Mouse (Mus musculus) thymus, adult 2 months (tissue): Measurements from ENCODE around the gene Rnase10. TPM values are rescaled to one million over a fixed set of nuclear protein-coding genes. Genes with fewer than 3 reads are reported as not detected.
"Not testable (repeated sequence)": the region's sequence is repeated elsewhere in the genome, so short reads cannot be mapped to it uniquely, and the experiment has no call there.

Experiments
- DNase-seq: peaks from one replicate; pipeline ENCODE4 v3.0.0; 2021
- H3K27ac ChIP-seq: fragments of 200-500 bp; 2 replicates; pipeline ENCODE4 v1.5.1; 2012; ENCODE audit warnings: low read length, control low read depth; ENCODE audit not compliant: control insufficient read depth, insufficient read depth
- H3K27me3 ChIP-seq: fragments of 200-500 bp; 2 replicates; pipeline ENCODE4 v1.6.1; 2012; ENCODE audit warnings: mild to moderate bottlenecking, low read length, moderate library complexity, mixed read lengths; ENCODE audit not compliant: control insufficient read depth, insufficient read depth
- H3K36me3 ChIP-seq: fragments of 200-500 bp; 2 replicates; pipeline ENCODE4 v1.6.1; 2012; ENCODE audit warnings: mild to moderate bottlenecking, low read length, moderate library complexity; ENCODE audit not compliant: control insufficient read depth, insufficient read depth
- H3K4me1 ChIP-seq: fragments of 200-500 bp; replicated peaks from 2 replicates; pipeline ENCODE4 v1.6.1; 2012; ENCODE audit warnings: low read length; ENCODE audit not compliant: control insufficient read depth, insufficient read depth
- H3K4me3 ChIP-seq: fragments of 200-500 bp; 2 replicates; pipeline ENCODE4 v1.5.1; 2012; ENCODE audit warnings: mild to moderate bottlenecking, low read length, control low read depth, moderate library complexity; ENCODE audit not compliant: control insufficient read depth, insufficient read depth
- CTCF ChIP-seq: fragments of 200-500 bp; IDR thresholded peaks from 2 replicates; pipeline ENCODE4 v1.5.1; 2012; ENCODE audit warnings: mild to moderate bottlenecking, control low read depth, low read length, moderate library complexity, borderline replicate concordance; ENCODE audit not compliant: control insufficient read depth, poor library complexity, insufficient read depth; ENCODE audit errors: extremely low read depth
- POLR2A ChIP-seq: fragments of 200-500 bp; IDR thresholded peaks from 2 replicates; pipeline ENCODE4 v1.6.1; 2012; ENCODE audit warnings: mild to moderate bottlenecking, low read length, control low read depth, moderate library complexity; ENCODE audit not compliant: control insufficient read depth, poor library complexity, insufficient read depth; ENCODE audit errors: extremely low read depth
- WGBS: fragments of 180-500 bp; shearing (Covaris S2); methylation state at CpG from one replicate; pipeline ENCODE4 v1.1.7; 2018; 5-methylcytosine and 5-hydroxymethylcytosine counted together
- polyA plus RNA-seq: library from polyadenylated mRNA; depleted of rRNA; stranded (reverse); fragments of >200 nt; gene quantifications from 2 replicates; pipeline ENCODE4 v1.2.3, GENCODE M21; 2012

The Rnase10 gene
- polyA plus RNA-seq, 1 experiment: 0.05 TPM

DNA sequence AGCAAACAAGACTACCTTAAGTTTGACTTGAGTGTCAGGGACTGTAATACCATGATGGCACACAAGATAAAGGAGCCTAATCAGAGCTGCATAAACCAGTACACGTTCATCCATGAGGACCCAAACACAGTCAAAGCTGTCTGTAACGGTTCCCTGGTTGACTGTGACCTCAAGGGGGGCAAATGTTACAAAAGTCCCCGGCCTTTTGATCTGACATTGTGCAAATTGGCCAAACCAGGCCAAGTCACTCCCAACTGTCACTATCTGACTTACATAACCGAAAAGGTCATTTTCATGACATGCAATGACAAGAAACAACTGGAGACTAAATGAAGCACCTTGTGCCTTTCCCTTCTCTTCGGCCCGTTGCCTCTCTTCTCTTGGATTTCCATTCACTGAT, 2.0 kb downstream of the Rnase10 start:
- Histone ChIP-seq H3K4me3 (no peak overlapping the region), H3K27me3 (no peaks in the 10 kb centered on the region), H3K4me1 (no peaks in the 10 kb centered on the region; the same call in 1 of the 2 replicates), H3K27ac (no peak overlapping the region), H3K36me3 (no peaks in the 10 kb centered on the region)
- WGBS: 95% methylated on average over 6 of the region's 6 CpGs
- no peak for TF ChIP-seq CTCF
- TF ChIP-seq POLR2A: no peak
- DNase-seq: no peak

DNA sequence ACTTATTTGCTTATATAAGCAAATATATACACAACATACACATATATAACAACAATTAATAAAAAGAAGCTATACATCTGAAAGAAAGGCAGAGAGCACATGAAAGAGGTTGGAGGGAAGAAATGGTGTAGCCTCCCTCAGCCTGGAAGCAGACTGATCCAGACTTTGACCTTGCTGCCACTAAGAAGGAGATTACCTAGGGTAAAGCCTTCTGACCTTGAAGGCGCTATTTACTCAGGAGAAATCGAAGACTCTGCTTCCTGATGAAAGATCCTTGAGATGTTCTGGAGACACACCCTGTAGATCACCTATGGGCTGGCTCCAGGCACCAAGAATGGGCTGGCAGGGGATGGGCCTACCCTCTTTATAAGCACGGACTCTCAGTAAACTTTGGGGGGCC, 7.2 kb downstream of the Rnase10 start:
- not testable (repeated sequence) for H3K4me3 ChIP-seq, H3K27ac ChIP-seq, H3K27me3 ChIP-seq, H3K36me3 ChIP-seq, DNase-seq, H3K4me1 ChIP-seq
- 95% methylated on average over 3 of the region's 3 CpGs for WGBS

DNA sequence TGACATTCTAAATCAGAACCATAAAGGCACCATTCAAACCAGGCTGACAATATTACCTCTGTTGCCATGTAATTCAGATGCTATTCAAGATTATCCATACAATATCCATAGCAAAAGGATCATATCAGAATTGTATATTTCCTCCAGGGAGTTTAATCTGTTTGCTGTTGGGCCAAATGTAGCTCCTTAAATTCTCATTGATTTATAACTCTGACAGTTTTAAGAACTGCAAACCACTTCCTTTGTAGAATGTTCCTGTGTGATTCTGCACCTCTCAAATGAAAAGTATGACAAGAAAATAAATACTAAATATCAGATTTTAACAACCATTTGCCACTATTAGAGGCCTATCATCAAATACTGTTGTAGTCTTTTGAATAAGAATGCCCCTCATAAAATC, 8.2 kb downstream of the Rnase10 start:
- Histone ChIP-seq H3K4me1 (no peaks in the 10 kb centered on the region), H3K27ac (no peak overlapping the region), H3K36me3 (no peaks in the 10 kb centered on the region), H3K27me3 (no peaks in the 10 kb centered on the region), H3K4me3 (no peak overlapping the region)
- TF ChIP-seq POLR2A (no peak), CTCF (no peak)
- no peak for DNase-seq

DNA sequence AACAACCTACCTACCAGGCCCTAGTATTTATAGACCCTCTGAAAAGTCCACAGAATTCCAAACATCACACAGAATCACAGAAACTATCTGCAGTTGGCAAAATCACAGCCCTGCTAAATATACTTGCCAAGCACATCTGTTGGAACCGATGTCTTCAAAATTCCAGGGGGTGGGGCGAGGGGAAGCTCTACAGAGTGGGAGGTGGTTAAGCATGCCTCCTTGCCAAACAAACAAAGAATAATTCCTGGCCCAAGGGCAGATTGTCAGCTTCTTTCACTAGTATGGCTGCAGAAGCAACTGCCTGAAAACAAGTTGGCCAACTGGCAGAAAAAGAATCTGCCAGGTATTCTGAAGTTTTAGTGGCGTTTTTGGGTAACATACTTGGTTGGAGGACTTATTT, 9.7 kb downstream of the Rnase10 start:
- H3K27me3 ChIP-seq: no peaks in the 10 kb centered on the region
- DNase-seq: no peak
- no peaks in the 10 kb centered on the region for H3K4me1 ChIP-seq
- no peaks in the 10 kb centered on the region for H3K36me3 ChIP-seq
- no peak for TF ChIP-seq CTCF
- H3K4me3 ChIP-seq: no peak overlapping the region
- 90% methylated on average over 3 of the region's 3 CpGs for WGBS
- no peak overlapping the region for H3K27ac ChIP-seq

DNA sequence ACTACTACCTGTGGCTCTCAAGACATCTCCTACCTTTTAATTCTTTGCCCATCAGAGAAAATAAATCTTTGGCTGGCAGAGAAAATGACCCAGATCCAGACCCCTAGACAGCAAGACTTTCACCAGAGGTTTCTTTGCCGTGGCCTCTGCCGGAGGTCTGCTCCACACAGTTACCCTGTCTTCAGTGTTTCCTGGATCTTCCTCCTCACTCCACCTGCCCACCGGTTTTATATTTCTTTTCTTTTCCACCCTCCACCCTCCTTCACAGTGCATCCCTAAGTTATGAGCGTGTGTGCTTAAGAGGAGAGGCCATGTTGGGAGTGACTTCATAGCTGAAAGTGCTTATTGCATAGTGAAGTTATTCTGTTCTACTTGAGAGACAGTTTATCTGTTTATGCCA, 15.9 kb downstream of the Rnase10 start:
- DNase-seq: no peak
- H3K4me3 ChIP-seq: no peak overlapping the region
- no peak for TF ChIP-seq POLR2A
- TF ChIP-seq CTCF: no peak
- H3K27ac ChIP-seq: no peak overlapping the region
- no peaks in the 10 kb centered on the region for H3K4me1 ChIP-seq
- no peaks in the 10 kb centered on the region for H3K27me3 ChIP-seq
- no peaks in the 10 kb centered on the region for H3K36me3 ChIP-seq
- 95% methylated on average over 4 of the region's 4 CpGs for WGBS

DNA sequence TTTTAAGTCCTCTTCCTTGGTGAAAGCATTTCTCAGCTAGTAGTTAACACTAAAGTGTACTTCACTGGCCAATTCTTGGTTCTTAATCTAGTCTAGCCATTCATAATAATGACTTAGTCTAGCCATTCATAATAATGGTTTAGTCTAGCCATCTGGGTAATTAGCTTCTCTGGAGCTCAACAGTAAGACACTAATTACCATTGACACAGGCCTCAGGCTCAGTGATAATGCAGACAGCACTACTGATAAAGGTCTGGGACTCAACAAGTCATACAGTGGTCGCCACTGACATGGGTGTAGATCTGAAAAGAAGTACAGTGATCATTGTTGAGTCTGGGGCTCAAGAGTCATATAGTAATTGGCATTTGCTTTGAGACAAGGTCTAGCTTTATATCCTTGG, 17.3 kb downstream of the Rnase10 start:
- DNase-seq: no peak
- H3K4me3 ChIP-seq: no peak overlapping the region
- H3K36me3 ChIP-seq: no peaks in the 10 kb centered on the region
- no peak for TF ChIP-seq POLR2A
- TF ChIP-seq CTCF: no peak
- H3K27me3 ChIP-seq: no peaks in the 10 kb centered on the region
- 97% methylated on average over 1 of the region's 1 CpGs for WGBS
- H3K27ac ChIP-seq: no peak overlapping the region
- no peaks in the 10 kb centered on the region for H3K4me1 ChIP-seq

DNA sequence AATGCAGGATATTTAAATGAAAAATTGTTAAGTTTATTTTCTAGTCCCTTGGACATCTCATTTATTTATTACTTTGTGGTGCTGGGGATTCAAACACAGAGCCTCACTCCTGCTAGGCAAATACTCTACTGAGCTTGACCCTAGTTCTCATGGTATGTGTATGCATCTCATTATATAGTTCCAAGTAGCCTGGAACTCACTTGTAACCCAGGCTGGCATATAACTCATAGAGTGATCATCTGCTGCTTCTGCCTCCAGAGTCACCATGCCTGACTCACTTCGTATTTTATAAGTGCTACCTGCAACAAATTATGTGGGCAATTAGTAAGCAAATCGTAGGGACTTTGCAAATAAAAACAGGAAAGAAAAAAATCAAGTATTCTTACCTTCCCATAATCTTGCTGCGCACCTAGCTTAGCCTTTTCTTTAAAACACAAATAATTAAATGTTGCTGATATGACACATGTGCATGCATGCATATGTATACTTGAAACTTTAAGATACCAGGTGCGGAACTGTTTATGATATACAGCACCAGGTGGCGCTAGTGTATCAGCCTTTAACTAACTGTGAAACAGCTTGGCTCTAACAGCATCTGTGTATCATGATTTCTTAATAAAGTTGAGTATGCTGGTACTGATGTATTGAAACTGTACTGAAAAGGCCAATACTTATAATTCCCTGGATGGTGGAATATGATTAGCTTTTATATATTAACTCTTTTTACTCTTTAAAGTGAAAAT, 19.0 kb downstream of the Rnase10 start:
- H3K36me3 ChIP-seq: no peaks in the 10 kb centered on the region
- H3K4me3 ChIP-seq: no peak overlapping the region
- 43% methylated on average over 5 of the region's 5 CpGs for WGBS
- H3K4me1 ChIP-seq: no peaks in the 10 kb centered on the region
- no peak overlapping the region for H3K27ac ChIP-seq
- DNase-seq: peak; percentile 63
- TF ChIP-seq POLR2A (no peak), CTCF (no peak)
- H3K27me3 ChIP-seq: no peaks in the 10 kb centered on the region
